In the genomic region with DNA sequence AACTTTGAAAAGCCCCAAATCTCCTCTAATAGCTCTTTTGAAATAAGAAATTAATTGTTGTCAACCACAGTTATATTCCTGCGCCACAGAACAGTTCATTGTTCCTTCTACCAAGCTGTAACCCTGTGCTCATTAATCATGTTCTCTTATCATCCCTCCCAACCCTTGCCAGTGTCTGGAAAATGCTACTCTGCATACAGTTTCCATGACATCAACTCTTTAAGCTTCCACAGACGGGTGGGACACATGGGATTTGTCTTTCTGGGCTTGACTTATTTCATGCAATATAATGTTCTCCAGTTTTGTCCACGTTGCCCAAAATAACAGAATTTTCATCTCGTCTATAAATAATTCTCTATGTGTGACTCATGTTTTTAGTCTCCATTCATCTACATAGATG, we compare ENCODE assay signal across 18 mouse cellular contexts. TPM values are rescaled to one million over a fixed set of nuclear protein-coding genes. Genes with fewer than 3 reads are reported as not detected.
A peak's percentile ranks its signal among the peaks of the same experiment; 100 is the strongest.
DNase-seq lines count a peak whose midpoint lies in the region; ATAC-seq lines count a peak whose summit lies in the region.
"Had no signal": no experiment of that assay in that cellular context is flagged by ENCODE, and none has a peak within 500 bp of the region (broad histone marks: within the 10 kb centered on the region; RNA-seq: fewer than 3 reads in every experiment).

No protein-coding gene starts in this region.

- ATAC-seq in hindbrain, embryonic 11.5 days (ENCODE audit: low FRiP score) = peak; percentile 59; the same call in 1 of the 2 replicates
- no peak for ATAC-seq in hindbrain, embryonic 14.5 days (ENCODE audit: low FRiP score)
- ATAC-seq: intestine, embryonic 16.5 days had no signal

- no peaks in the 10 kb centered on the region for H3K36me3 ChIP-seq in heart, embryonic 10.5 days
- H3K36me3 ChIP-seq in hindbrain, embryonic 11.5 days (ENCODE audit: control insufficient read depth, insufficient read depth, low read length) = no peaks in the 10 kb centered on the region
- no peaks in the 10 kb centered on the region for H3K36me3 ChIP-seq in hindbrain, embryonic 14.5 days (replicated peaks; ENCODE audit: control insufficient read depth, insufficient read depth)
- H3K36me3 ChIP-seq: embryonic facial prominence, embryonic 13.5 days; lung, embryonic 15.5 days had no signal

- no peaks in the 10 kb centered on the region for H3K9me3 ChIP-seq in heart, embryonic 10.5 days
- H3K9me3 ChIP-seq in hindbrain, embryonic 11.5 days (ENCODE audit: control insufficient read depth, low read length) = no peaks in the 10 kb centered on the region
- no peaks in the 10 kb centered on the region for H3K9me3 ChIP-seq in hindbrain, embryonic 14.5 days (ENCODE audit: control insufficient read depth, low read length)
- H3K9me3 ChIP-seq: embryonic facial prominence, embryonic 13.5 days; lung, embryonic 15.5 days had no signal

- DNase-seq in heart, embryonic 10.5 days (ENCODE audit: low spot score) = no peak
- no peak for DNase-seq in heart, adult 18-20 months
- peak; percentile 22 for DNase-seq in hindbrain, embryonic 11.5 days (ENCODE audit: low spot score)
- DNase-seq in hindbrain, embryonic 14.5 days (ENCODE audit: low spot score) = no peak
- DNase-seq in retina, postnatal 1 day = peak; percentile 21
- DNase-seq in retina, embryonic 14.5 days (ENCODE audit: low spot score) = no peak
- peak; percentile 27 for DNase-seq in mesoderm, embryonic 11.5 days (ENCODE audit: low read depth, low spot score)
- no peak for DNase-seq in cerebellum, postnatal 4 days (ENCODE audit: low spot score in 2 of 2)
- DNase-seq: adrenal gland, postnatal 14 days; cerebellum, adult 11-12 months; cerebellum, postnatal 25 days; gastrocnemius, postnatal 14 days; layer of hippocampus, postnatal 36 days; spleen, adult 18-20 months; thymus, postnatal 14 days had no signal

- H3K27me3 ChIP-seq in heart, embryonic 10.5 days (ENCODE audit: insufficient read depth, poor library complexity, severe bottlenecking) = no peaks in the 10 kb centered on the region
- H3K27me3 ChIP-seq in hindbrain, embryonic 11.5 days (ENCODE audit: control insufficient read depth, insufficient read depth, low read length) = no peaks in the 10 kb centered on the region
- no peaks in the 10 kb centered on the region for H3K27me3 ChIP-seq in hindbrain, embryonic 14.5 days (ENCODE audit: control insufficient read depth, insufficient read depth, low read length)
- H3K27me3 ChIP-seq: embryonic facial prominence, embryonic 13.5 days; lung, embryonic 15.5 days had no signal

- H3K4me1 ChIP-seq in heart, embryonic 10.5 days = peaks cover 46% of the 10 kb centered on the region
- H3K4me1 ChIP-seq in hindbrain, embryonic 11.5 days (replicated peaks; ENCODE audit: control insufficient read depth, insufficient read depth, low read length) = no peaks in the 10 kb centered on the region
- H3K4me1 ChIP-seq in hindbrain, embryonic 14.5 days (replicated peaks; ENCODE audit: control insufficient read depth, insufficient read depth, low read length) = 0 out of 2 replicates have a peak, but pooled peaks cover 3% of the 10 kb centered on the region

- no peak overlapping the region for H3K4me3 ChIP-seq in heart, embryonic 10.5 days
- no peak overlapping the region for H3K4me3 ChIP-seq in hindbrain, embryonic 11.5 days (ENCODE audit: low read depth, low read length)
- no peak overlapping the region for H3K4me3 ChIP-seq in hindbrain, embryonic 14.5 days (replicated peaks; ENCODE audit: low read length)
- H3K4me3 ChIP-seq: embryonic facial prominence, embryonic 13.5 days; lung, embryonic 15.5 days had no signal

- H3K9ac ChIP-seq in hindbrain, embryonic 11.5 days (ENCODE audit: low read depth, low read length) = no peak overlapping the region
- H3K9ac ChIP-seq in hindbrain, embryonic 14.5 days = no peak overlapping the region
- H3K9ac ChIP-seq: embryonic facial prominence, embryonic 13.5 days; lung, embryonic 15.5 days had no signal

- WGBS in heart, embryonic 10.5 days = 46% methylated on average over 4 of the region's 4 CpGs
- 63% methylated on average over 4 of the region's 4 CpGs for WGBS in hindbrain, embryonic 11.5 days
- 54% methylated on average over 4 of the region's 4 CpGs for WGBS in hindbrain, embryonic 14.5 days

- H3K4me2 ChIP-seq in hindbrain, embryonic 11.5 days (replicated peaks; ENCODE audit: low read depth, low read length) = no peak overlapping the region
- H3K4me2 ChIP-seq in hindbrain, embryonic 14.5 days (replicated peaks) = no peak overlapping the region
- H3K4me2 ChIP-seq: embryonic facial prominence, embryonic 13.5 days; lung, embryonic 15.5 days had no signal

- H3K27ac ChIP-seq in heart, embryonic 10.5 days = 0 out of 2 replicates have a peak overlapping the region, but pooled peaks have one; percentile 42
- H3K27ac ChIP-seq in hindbrain, embryonic 11.5 days (ENCODE audit: low read depth, low read length) = no peak overlapping the region
- no peak overlapping the region for H3K27ac ChIP-seq in hindbrain, embryonic 14.5 days
- H3K27ac ChIP-seq: embryonic facial prominence, embryonic 13.5 days; lung, embryonic 15.5 days had no signal

RNA-seq across cellular contexts. Expression of a gene that starts 42.7 kb away (rescaled TPM):
- polyA plus RNA-seq in heart, embryonic 10.5 days (2016; fragmentation: Nextera tagmentation; extraction: Ambion mirVana) = 30.6 and 44.7 TPM in 2 replicates
- total RNA-seq in heart, adult 18-20 months (2021) = 10 to 100 TPM in 1 of 2 experiments, 1 to 10 TPM in 1; 8.6 to 11.9 TPM
- polyA plus RNA-seq in hindbrain, embryonic 11.5 days (2014; fragmentation: Nextera tagmentation; extraction: Ambion mirVana) = 3.1 and 3.6 TPM in 2 replicates
- 1.7 and 4.8 TPM in 2 replicates for polyA plus RNA-seq in hindbrain, embryonic 14.5 days (2014; fragmentation: Nextera tagmentation; extraction: Ambion mirVana)

Comparison
In these comparisons a context has a peak if more than half of its experiments do, and no peak if none do; other contexts are left out.
1. DNase-seq: peak in hindbrain, embryonic 11.5 days (single experiment), retina, postnatal 1 day (single experiment) and mesoderm, embryonic 11.5 days (single experiment); none in heart, embryonic 10.5 days (single experiment), heart, adult 18-20 months (0 of 2), hindbrain, embryonic 14.5 days (single experiment), retina, embryonic 14.5 days (single experiment) and cerebellum, postnatal 4 days (0 of 2).